Mouse (Mus musculus) embryonic stem cell, embryonic (primary cell): ENCODE measurements at regions not wholly inside any gene's neighbourhood (a gene's known extent, or its start where the extent isn't known, plus 50 kb on each side); places are given as distances from the start of the nearest gene placed in this dataset.

Source experiments
- CTCF ChIA-PET, 4 experiments: fragments of 300-600 bp in 2 of 4; fragments of 350-600 bp in 2 of 4; sonication (Branson Sonifier 250); formaldehyde crosslinking; loops; one replicate each; lab custom pipeline; 2022; ENCODE audit warnings: inconsistent platforms in 2 of 4; lab: Charles Lee
- POLR2A ChIA-PET, 4 experiments: fragments of 300-600 bp in 2 of 4; fragments of 350-600 bp in 2 of 4; sonication (Branson Sonifier 250); formaldehyde crosslinking; loops; one replicate each; lab custom pipeline; 2022; ENCODE audit warnings: antibody characterized with exemption in 4 of 4, inconsistent platforms in 1 of 4; lab: Charles Lee

- ChIA-PET POLR2A (no interaction called here), CTCF (no interaction called here)
Observed at GRCm38 (mm10) chr1:61541166-61541565, 97.5 kb upstream of the Pard3b start.

- POLR2A ChIA-PET = no interaction called here
- CTCF ChIA-PET = no interaction called here
Observed at GRCm38 (mm10) chr1:61552577-61553517, 85.8 kb upstream of the Pard3b start.

GRCm38 (mm10) chr1:61559514-61559913, 79.1 kb upstream of the Pard3b start:
- POLR2A ChIA-PET = no interaction called here
- CTCF ChIA-PET = no interaction called here

GRCm38 (mm10) chr1:61562091-61562490, 76.5 kb upstream of the Pard3b start:
- ChIA-PET CTCF (no interaction called here), POLR2A (no interaction called here)

- POLR2A ChIA-PET = no interaction called here
- CTCF ChIA-PET = no interaction called here
Observed at GRCm38 (mm10) chr1:61565471-61565870, 73.2 kb upstream of the Pard3b start.

- ChIA-PET CTCF (no interaction called here), POLR2A (no interaction called here)
Observed at GRCm38 (mm10) chr1:61574276-61574675, 64.3 kb upstream of the Pard3b start.

- POLR2A ChIA-PET = no interaction called here
- CTCF ChIA-PET = interaction anchor here in 1 of 4 experiments (0.7 kb wide), 1 partner anchor 611 kb away, joined by 3 read pairs; no protein-coding TSS in a partner anchor
Observed at GRCm38 (mm10) chr1:61576758-61577157, 61.9 kb upstream of the Pard3b start.

GRCm38 (mm10) chr1:61587251-61587650, 51.4 kb upstream of the Pard3b start:
- CTCF ChIA-PET = interaction anchor here in 1 of 4 experiments (0.6 kb wide), 1 partner anchor 943 kb away, joined by 4 read pairs; no protein-coding TSS in a partner anchor
- POLR2A ChIA-PET = no interaction called here
